Mouse (Mus musculus) MEL-GATA-1-ER (cell line): ENCODE data around the gene Card6.

Experiments used
- DNase-seq: peaks from one replicate; pipeline ENCODE4 v3.0.0-alpha.2; 2012; ENCODE audit warnings: low read depth; ENCODE audit errors: extremely low read depth

Gene Card6

GRCm38 (mm10) chr15:5107686-5108654 is at the start of gene Card6:
Gene Card6 (minus strand): TSS chr15:5108539.
- DNase-seq = no peak

GRCm38 (mm10) chr15:5157386-5157785 is 49.0 kb upstream of the Card6 start:
- DNase-seq = no peak

- no peak for DNase-seq
Measured at GRCm38 (mm10) chr15:5156355-5156754, 48.0 kb upstream of the Card6 start.

GRCm38 (mm10) chr15:5155093-5155492 is 46.8 kb upstream of the Card6 start:
- no peak for DNase-seq

GRCm38 (mm10) chr15:5154621-5155020 is 46.3 kb upstream of the Card6 start:
- no peak for DNase-seq

- no peak for DNase-seq
Measured at GRCm38 (mm10) chr15:5152171-5152570, 43.8 kb upstream of the Card6 start.

- DNase-seq = no peak
Measured at GRCm38 (mm10) chr15:5149187-5149586, 40.8 kb upstream of the Card6 start.

GRCm38 (mm10) chr15:5145196-5145945 is 37.0 kb upstream of the Card6 start:
- no peak for DNase-seq

- DNase-seq = no peak
Measured at GRCm38 (mm10) chr15:5144021-5144778, 35.9 kb upstream of the Card6 start.

GRCm38 (mm10) chr15:5143361-5144020 is 35.2 kb upstream of the Card6 start, which contains the start of gene Prkaa1:
Gene Prkaa1 (plus strand): TSS chr15:5143861.
- no peak for DNase-seq

- no peak for DNase-seq
Measured at GRCm38 (mm10) chr15:5142714-5143113, 34.4 kb upstream of the Card6 start.

GRCm38 (mm10) chr15:5142047-5142446 is 33.7 kb upstream of the Card6 start:
- no peak for DNase-seq

- DNase-seq = peak; percentile 88
Measured at GRCm38 (mm10) chr15:5140357-5140756, 32.0 kb upstream of the Card6 start.

GRCm38 (mm10) chr15:5139863-5140262 is 31.5 kb upstream of the Card6 start:
- DNase-seq = peak; percentile 91

- no peak for DNase-seq
Measured at GRCm38 (mm10) chr15:5139366-5139765, 31.0 kb upstream of the Card6 start.

- peak; percentile 62 for DNase-seq
Measured at GRCm38 (mm10) chr15:5138021-5138856, 29.9 kb upstream of the Card6 start.

GRCm38 (mm10) chr15:5134945-5135483 is 26.7 kb upstream of the Card6 start:
- DNase-seq = no peak

GRCm38 (mm10) chr15:5134179-5134578 is 25.8 kb upstream of the Card6 start:
- DNase-seq = no peak

GRCm38 (mm10) chr15:5133301-5133700 is 25.0 kb upstream of the Card6 start:
- no peak for DNase-seq
